Mouse (Mus musculus): Measurements from ENCODE around the gene Zbtb48. TPM values are rescaled to one million over a fixed set of nuclear protein-coding genes. Genes with fewer than 3 reads are reported as not detected.

Zbtb48 gene
- polyA plus RNA-seq, 1 experiment from 2014 or later: 13.7 TPM

GRCm38 (mm10) chr4:152024525-152024924, 2.9 kb downstream of the Zbtb48 start:
- 56% methylated on average over 11 of the region's 11 CpGs for WGBS
- Histone ChIP-seq H3K9me3 (ENCODE audit: low read length) (no peaks in the 10 kb centered on the region), H3K4me1 (ENCODE audit: insufficient read depth, low read depth, low read length) (peaks cover 20% of the 10 kb centered on the region; the same call in 1 of the 2 replicates), H3K9ac (replicated peaks; ENCODE audit: low read depth) (no peak overlapping the region), H3K4me3 (ENCODE audit: low read depth, low read length) (no peak overlapping the region), H3K4me2 (replicated peaks; ENCODE audit: low read depth, low read length) (no peak overlapping the region), H3K27ac (ENCODE audit: low read length) (0 out of 2 replicates have a peak overlapping the region, but pooled peaks have one; percentile 15), H3K27me3 (replicated peaks; ENCODE audit: insufficient read depth, low read length) (no peaks in the 10 kb centered on the region), H3K36me3 (ENCODE audit: insufficient read depth, low read length) (peaks cover 22% of the 10 kb centered on the region)
- peak; percentile 19; the same call in 1 of the 2 replicates for ATAC-seq
- peak; percentile 74 for DNase-seq (ENCODE audit: low spot score)
- TF ChIP-seq EP300 (IDR thresholded peaks at IDR 0.05): peak; percentile 67; the same call in 1 of the 2 replicates
- no peak for TF ChIP-seq CTCF (IDR thresholded peaks at IDR 0.05)

GRCm38 (mm10) chr4:152022506-152022905, 5.0 kb downstream of the Zbtb48 start:
- H3K9ac ChIP-seq (replicated peaks; ENCODE audit: low read depth): no peak overlapping the region
- H3K9me3 ChIP-seq (ENCODE audit: low read length): no peaks in the 10 kb centered on the region
- H3K4me1 ChIP-seq (ENCODE audit: insufficient read depth, low read depth, low read length): peaks cover 15% of the 10 kb centered on the region; the same call in 1 of the 2 replicates
- no peak for ATAC-seq
- H3K27me3 ChIP-seq (replicated peaks; ENCODE audit: insufficient read depth, low read length): no peaks in the 10 kb centered on the region
- DNase-seq (ENCODE audit: low spot score): peak; percentile 45
- peaks cover 29% of the 10 kb centered on the region for H3K36me3 ChIP-seq (ENCODE audit: insufficient read depth, low read length)
- no peak overlapping the region for H3K27ac ChIP-seq (ENCODE audit: low read length)
- TF ChIP-seq CTCF (IDR thresholded peaks at IDR 0.05) (no peak), EP300 (IDR thresholded peaks at IDR 0.05) (peak; percentile 27; the same call in 1 of the 2 replicates)
- no peak overlapping the region for H3K4me2 ChIP-seq (replicated peaks; ENCODE audit: low read depth, low read length)
- WGBS: 60% methylated on average over 8 of the region's 8 CpGs
- no peak overlapping the region for H3K4me3 ChIP-seq (ENCODE audit: low read depth, low read length)

- WGBS: 71% methylated on average over 12 of the region's 12 CpGs
- Histone ChIP-seq H3K36me3 (ENCODE audit: insufficient read depth, low read length) (peaks cover 32% of the 10 kb centered on the region), H3K9ac (replicated peaks; ENCODE audit: low read depth) (no peak overlapping the region), H3K9me3 (ENCODE audit: low read length) (no peaks in the 10 kb centered on the region), H3K4me1 (ENCODE audit: insufficient read depth, low read depth, low read length) (peaks cover 13% of the 10 kb centered on the region; the same call in 1 of the 2 replicates), H3K4me3 (ENCODE audit: low read depth, low read length) (no peak overlapping the region), H3K27me3 (replicated peaks; ENCODE audit: insufficient read depth, low read length) (no peaks in the 10 kb centered on the region), H3K4me2 (replicated peaks; ENCODE audit: low read depth, low read length) (no peak overlapping the region), H3K27ac (ENCODE audit: low read length) (no peak overlapping the region)
- DNase-seq (ENCODE audit: low spot score): no peak
- TF ChIP-seq CTCF (IDR thresholded peaks at IDR 0.05) (peak; percentile 38), EP300 (IDR thresholded peaks at IDR 0.05) (no peak)
- no peak for ATAC-seq
Measured at GRCm38 (mm10) chr4:152021568-152022097, 5.8 kb downstream of the Zbtb48 start.

GRCm38 (mm10) chr4:152020024-152020423, 7.4 kb downstream of the Zbtb48 start:
- Histone ChIP-seq H3K4me1 (ENCODE audit: insufficient read depth, low read depth, low read length) (peaks cover 3% of the 10 kb centered on the region; the same call in 1 of the 2 replicates), H3K36me3 (ENCODE audit: insufficient read depth, low read length) (peaks cover 45% of the 10 kb centered on the region), H3K9ac (replicated peaks; ENCODE audit: low read depth) (no peak overlapping the region), H3K4me2 (replicated peaks; ENCODE audit: low read depth, low read length) (no peak overlapping the region), H3K4me3 (ENCODE audit: low read depth, low read length) (no peak overlapping the region), H3K27me3 (replicated peaks; ENCODE audit: insufficient read depth, low read length) (no peaks in the 10 kb centered on the region), H3K9me3 (ENCODE audit: low read length) (no peaks in the 10 kb centered on the region), H3K27ac (ENCODE audit: low read length) (no peak overlapping the region)
- ATAC-seq (no peak), DNase-seq (ENCODE audit: low spot score) (no peak)
- 91% methylated on average over 21 of the region's 21 CpGs for WGBS
- TF ChIP-seq CTCF (IDR thresholded peaks at IDR 0.05) (no peak), EP300 (IDR thresholded peaks at IDR 0.05) (no peak)

- TF ChIP-seq CTCF (IDR thresholded peaks at IDR 0.05) (no peak), EP300 (IDR thresholded peaks at IDR 0.05) (no peak)
- Histone ChIP-seq H3K27me3 (replicated peaks; ENCODE audit: insufficient read depth, low read length) (no peaks in the 10 kb centered on the region), H3K27ac (ENCODE audit: low read length) (no peak overlapping the region), H3K4me2 (replicated peaks; ENCODE audit: low read depth, low read length) (no peak overlapping the region), H3K4me3 (ENCODE audit: low read depth, low read length) (no peak overlapping the region), H3K9ac (replicated peaks; ENCODE audit: low read depth) (no peak overlapping the region), H3K9me3 (ENCODE audit: low read length) (no peaks in the 10 kb centered on the region), H3K4me1 (ENCODE audit: insufficient read depth, low read depth, low read length) (no peaks in the 10 kb centered on the region; the same call in 1 of the 2 replicates), H3K36me3 (ENCODE audit: insufficient read depth, low read length) (peaks cover 45% of the 10 kb centered on the region)
- ATAC-seq: no peak
- WGBS: 75% methylated on average over 6 of the region's 6 CpGs
- DNase-seq (ENCODE audit: low spot score): no peak
Measured at GRCm38 (mm10) chr4:152019073-152019472, 8.4 kb downstream of the Zbtb48 start.

GRCm38 (mm10) chr4:152013036-152013813, 14.2 kb downstream of the Zbtb48 start:
- WGBS: 72% methylated on average over 12 of the region's 12 CpGs
- Histone ChIP-seq H3K27ac (ENCODE audit: low read length) (no peak overlapping the region), H3K4me3 (ENCODE audit: low read depth, low read length) (no peak overlapping the region), H3K9ac (replicated peaks; ENCODE audit: low read depth) (no peak overlapping the region), H3K4me2 (replicated peaks; ENCODE audit: low read depth, low read length) (no peak overlapping the region), H3K4me1 (ENCODE audit: insufficient read depth, low read depth, low read length) (peaks cover 10% of the 10 kb centered on the region; the same call in 1 of the 2 replicates), H3K27me3 (replicated peaks; ENCODE audit: insufficient read depth, low read length) (no peaks in the 10 kb centered on the region), H3K36me3 (ENCODE audit: insufficient read depth, low read length) (peaks cover 25% of the 10 kb centered on the region), H3K9me3 (ENCODE audit: low read length) (no peaks in the 10 kb centered on the region)
- no peak for DNase-seq (ENCODE audit: low spot score)
- no peak for ATAC-seq
- TF ChIP-seq CTCF (IDR thresholded peaks at IDR 0.05) (no peak), EP300 (IDR thresholded peaks at IDR 0.05) (no peak)

Data from lung, postnatal 0 days (tissue).